Mouse (Mus musculus) c-Kit-positive CD71-positive TER-119-negative erythroid progenitor cells, embryonic 14.5 days (primary cell): ENCODE data around the gene Trpm2.
"Not testable (repeated sequence)": the region's sequence is repeated elsewhere in the genome, so short reads cannot be mapped to it uniquely, and the experiment has no call there.

ENCODE experiments used
- DNase-seq: peaks from one replicate; pipeline ENCODE4 v3.0.0-alpha.2; 2013; ENCODE audit warnings: low read depth

Gene Trpm2

GRCm38 (mm10) chr10:77970481-77970880 lies at the start of gene Trpm2:
Gene Trpm2, minus strand, starts transcription at chr10:77970563.
- DNase-seq = no peak

- not testable (repeated sequence) for DNase-seq
These were observed 49.6 kb upstream of the Trpm2 start for GRCm38 (mm10) chr10:78019984-78020383.

GRCm38 (mm10) chr10:78019291-78019690 lies 48.9 kb upstream of the Trpm2 start:
- DNase-seq = no peak

- peak; percentile 81 for DNase-seq
These were observed 48.4 kb upstream of the Trpm2 start for GRCm38 (mm10) chr10:78018797-78019203.

GRCm38 (mm10) chr10:78016366-78016765 lies 46.0 kb upstream of the Trpm2 start:
- no peak for DNase-seq

GRCm38 (mm10) chr10:78015489-78015888 lies 45.1 kb upstream of the Trpm2 start:
- no peak for DNase-seq

- no peak for DNase-seq
These were observed 42.5 kb upstream of the Trpm2 start for GRCm38 (mm10) chr10:78012661-78013495.

GRCm38 (mm10) chr10:78011116-78011515 lies 40.8 kb upstream of the Trpm2 start:
- not testable (repeated sequence) for DNase-seq

GRCm38 (mm10) chr10:78010335-78010734 lies 40.0 kb upstream of the Trpm2 start:
- DNase-seq = no peak

- DNase-seq = no peak
These were observed 39.6 kb upstream of the Trpm2 start, which contains the start of gene Pfkl for GRCm38 (mm10) chr10:78009945-78010293. Gene Pfkl, minus strand, starts transcription at chr10:78010083.

- peak; percentile 90 for DNase-seq
These were observed 39.0 kb upstream of the Trpm2 start for GRCm38 (mm10) chr10:78009184-78009944.

GRCm38 (mm10) chr10:78008169-78008568 lies 37.8 kb upstream of the Trpm2 start:
- no peak for DNase-seq

GRCm38 (mm10) chr10:78007203-78007602 lies 36.8 kb upstream of the Trpm2 start:
- no peak for DNase-seq

- no peak for DNase-seq
These were observed 35.6 kb upstream of the Trpm2 start for GRCm38 (mm10) chr10:78005791-78006438.

- DNase-seq = peak; percentile 58
These were observed 34.2 kb upstream of the Trpm2 start for GRCm38 (mm10) chr10:78004479-78005100.

- DNase-seq = no peak
These were observed 32.0 kb upstream of the Trpm2 start for GRCm38 (mm10) chr10:78002316-78002715.

- DNase-seq = no peak
These were observed 31.4 kb upstream of the Trpm2 start for GRCm38 (mm10) chr10:78001796-78002195.

GRCm38 (mm10) chr10:78000200-78000599 lies 29.8 kb upstream of the Trpm2 start:
- no peak for DNase-seq

GRCm38 (mm10) chr10:77995639-77996038 lies 25.3 kb upstream of the Trpm2 start:
- DNase-seq = no peak

GRCm38 (mm10) chr10:77985775-77986174 lies 15.4 kb upstream of the Trpm2 start:
- DNase-seq = no peak

GRCm38 (mm10) chr10:77984660-77985059 lies 14.3 kb upstream of the Trpm2 start:
- DNase-seq = peak; percentile 75
